Mouse (Mus musculus) brain, embryonic 14.5 days (tissue): ENCODE results near the gene Grb2.

Experiments
- CTCF ChIP-seq: fragments of 200-500 bp; IDR thresholded peaks from 2 replicates; pipeline ENCODE4 v1.5.1; 2012; ENCODE audit warnings: inconsistent platforms, mild to moderate bottlenecking, moderate library complexity, borderline replicate concordance; ENCODE audit not compliant: insufficient read depth, insufficient read length; ENCODE audit errors: extremely low read depth
- POLR2A ChIP-seq: fragments of 200-500 bp; IDR thresholded peaks from 2 replicates; pipeline ENCODE4 v1.6.1; 2012; ENCODE audit warnings: mild to moderate bottlenecking, inconsistent platforms, borderline replicate concordance; ENCODE audit not compliant: poor library complexity, insufficient read depth, insufficient read length, severe bottlenecking; ENCODE audit errors: extremely low read depth

- TF ChIP-seq CTCF, result no peak
- TF ChIP-seq POLR2A, result no peak
Observed at GRCm38 (mm10) chr11:115751725-115752124, 43.3 kb upstream of the Grb2 start.
